22 mouse cellular contexts compared by ENCODE assay signal in the genomic region with DNA sequence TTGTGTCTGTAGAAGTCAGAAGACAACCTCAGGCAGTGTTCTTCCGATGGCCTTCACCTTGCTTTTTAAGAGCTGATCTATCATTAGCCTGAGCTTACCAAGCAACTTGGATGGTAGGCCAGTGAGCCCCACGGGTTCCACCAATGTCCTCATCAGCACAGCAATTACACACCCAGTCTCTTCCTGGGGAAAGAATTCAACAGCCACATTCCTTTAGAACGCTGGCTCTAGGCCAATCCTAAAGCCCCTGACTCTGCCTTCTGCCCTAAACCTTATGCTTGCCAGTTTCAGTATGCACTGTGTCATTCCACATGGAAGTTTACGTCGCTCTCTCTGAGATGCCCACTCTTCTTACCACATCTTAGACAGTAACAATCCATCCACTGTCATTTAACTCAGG. TPM values are rescaled to one million over a fixed set of nuclear protein-coding genes. Genes with fewer than 3 reads are reported as not detected.
"Had no signal": no experiment of that assay in that cellular context is flagged by ENCODE, and none has a peak within 500 bp of the region (broad histone marks: within the 10 kb centered on the region; RNA-seq: fewer than 3 reads in every experiment).

No protein-coding gene starts in this region.

- DNase-seq: liver, embryonic 13.5 days; liver, postnatal 0 days; lung, postnatal 10 days; lung, postnatal 36 days; right cerebral cortex, postnatal 14 days; thymus, adult 2 months; thymus, postnatal 25 days; thymus, postnatal 4 days had no signal

- H3K36me3 ChIP-seq: liver, embryonic 13.5 days; liver, embryonic 15.5 days; midbrain, embryonic 13.5 days; midbrain, embryonic 15.5 days; neural tube, embryonic 12.5 days; stomach, embryonic 15.5 days had no signal

- H3K27ac ChIP-seq: liver, embryonic 13.5 days; liver, embryonic 15.5 days; macrophage; midbrain, embryonic 13.5 days; midbrain, embryonic 15.5 days; neural tube, embryonic 12.5 days; stomach, embryonic 15.5 days; stomach, postnatal 0 days had no signal

- H3K4me1 ChIP-seq: liver, embryonic 13.5 days; liver, embryonic 15.5 days; megakaryocyte, embryonic 14.5 days; midbrain, embryonic 13.5 days; midbrain, embryonic 15.5 days; neural tube, embryonic 12.5 days had no signal

- H3K27me3 ChIP-seq: liver, embryonic 13.5 days; liver, embryonic 15.5 days; megakaryocyte, embryonic 14.5 days; midbrain, embryonic 13.5 days; midbrain, embryonic 15.5 days; neural tube, embryonic 12.5 days; stomach, embryonic 15.5 days had no signal

- H3K4me2 ChIP-seq: liver, embryonic 13.5 days; liver, embryonic 15.5 days; midbrain, embryonic 11.5 days; midbrain, embryonic 13.5 days; midbrain, embryonic 15.5 days; neural tube, embryonic 12.5 days; stomach, embryonic 15.5 days had no signal

- H3K9me3 ChIP-seq: liver, embryonic 13.5 days; liver, embryonic 15.5 days; midbrain, embryonic 13.5 days; midbrain, embryonic 15.5 days; neural tube, embryonic 12.5 days; stomach, embryonic 15.5 days had no signal

- ATAC-seq: liver, postnatal 0 days; midbrain, embryonic 13.5 days; midbrain, embryonic 15.5 days had no signal

- H3K9ac ChIP-seq: liver, embryonic 13.5 days; liver, embryonic 15.5 days; liver, postnatal 0 days; midbrain, embryonic 13.5 days; midbrain, embryonic 15.5 days; neural tube, embryonic 12.5 days; stomach, embryonic 15.5 days had no signal

- H3K4me3 ChIP-seq: liver, embryonic 13.5 days; liver, embryonic 15.5 days; megakaryocyte, embryonic 14.5 days; midbrain, embryonic 13.5 days; midbrain, embryonic 15.5 days; neural tube, embryonic 12.5 days; stomach, embryonic 15.5 days had no signal

RNA-seq across cellular contexts. Expression of a gene that starts 52.8 kb away (rescaled TPM):
- polyA plus RNA-seq: liver, embryonic 13.5 days; liver, embryonic 15.5 days; liver, postnatal 0 days; macrophage; midbrain, embryonic 11.5 days; midbrain, embryonic 13.5 days; midbrain, embryonic 15.5 days; midbrain, postnatal 0 days; neural tube, embryonic 12.5 days; neural tube, embryonic 14.5 days; spleen, adult 2 months; stomach, embryonic 15.5 days; stomach, postnatal 0 days; testis, adult 2 months; thymus, adult 2 months; urinary bladder, adult 2 months had no signal
